Mouse (Mus musculus): ENCODE data around the gene Lyrm1. TPM values are rescaled to one million over a fixed set of nuclear protein-coding genes. Genes with fewer than 3 reads are reported as not detected.
A peak's percentile ranks its signal among the peaks of the same experiment; 100 is the strongest.

Gene Lyrm1
- polyA plus RNA-seq, 1 experiment, result 19.1 TPM

DNA sequence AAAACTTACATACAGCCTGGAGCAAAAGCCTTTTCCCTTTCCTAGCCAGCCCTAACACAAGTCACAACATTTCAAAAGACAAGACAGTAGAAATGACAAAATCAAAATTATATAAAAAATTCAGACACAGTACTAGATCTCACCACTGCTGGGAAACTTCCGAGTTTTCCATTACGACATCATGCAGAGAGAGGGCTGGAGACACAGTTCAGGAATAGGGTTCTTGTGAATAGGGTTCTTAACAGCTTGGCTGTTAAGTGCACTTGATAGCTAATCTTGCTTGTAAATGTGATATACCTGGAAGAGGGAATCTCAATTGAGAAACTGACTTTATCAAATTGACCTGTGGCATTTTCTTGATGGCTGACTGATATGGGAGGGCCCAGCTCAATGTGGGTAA is 14.4 kb upstream of the Lyrm1 start:
- DNase-seq (ENCODE audit: extremely low spot score in 1 of 2, low spot score in 1 of 2), result no peak

DNA sequence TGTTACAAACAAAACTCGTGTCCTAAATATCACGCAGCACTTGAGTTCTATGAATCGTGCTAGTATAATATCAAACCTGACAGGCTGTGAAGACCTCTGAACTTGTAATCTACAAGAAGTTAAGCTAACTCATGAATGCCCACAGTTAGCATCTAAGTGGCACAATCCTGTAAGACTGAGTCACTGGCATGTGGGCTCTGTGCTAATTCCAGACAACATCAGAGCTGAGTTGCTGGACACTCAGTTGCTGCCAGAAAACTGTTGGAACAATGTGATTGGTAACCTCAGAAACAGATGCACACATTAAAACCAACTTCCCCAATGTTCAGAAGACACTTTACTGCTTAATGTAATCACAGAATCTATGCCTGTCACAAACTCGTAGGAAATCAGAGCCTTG is 7.8 kb upstream of the Lyrm1 start:
- DNase-seq (ENCODE audit: extremely low spot score in 1 of 2, low spot score in 1 of 2), result peak in 1 of 2 experiments; percentile 8

DNA sequence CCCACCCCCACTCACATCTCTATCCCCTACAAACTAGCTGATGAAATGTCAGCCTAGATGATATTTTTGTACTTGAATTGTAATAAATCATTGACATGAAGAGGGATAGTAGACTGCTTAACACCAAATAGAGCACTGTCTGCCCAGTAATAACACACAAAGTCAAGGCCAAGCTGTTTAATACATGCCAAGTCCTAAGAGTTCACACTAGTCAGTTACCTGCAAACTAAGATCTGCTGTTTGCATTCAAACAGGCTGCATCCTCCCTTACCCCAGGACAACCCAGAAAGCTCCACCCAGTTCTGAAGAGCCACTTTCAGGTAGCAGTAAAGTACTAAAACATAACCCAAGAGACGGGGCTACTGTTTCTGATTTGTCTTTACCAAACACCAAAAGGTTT is 3.5 kb upstream of the Lyrm1 start:
- DNase-seq (ENCODE audit: extremely low spot score in 1 of 2, low spot score in 1 of 2), result no peak

DNA sequence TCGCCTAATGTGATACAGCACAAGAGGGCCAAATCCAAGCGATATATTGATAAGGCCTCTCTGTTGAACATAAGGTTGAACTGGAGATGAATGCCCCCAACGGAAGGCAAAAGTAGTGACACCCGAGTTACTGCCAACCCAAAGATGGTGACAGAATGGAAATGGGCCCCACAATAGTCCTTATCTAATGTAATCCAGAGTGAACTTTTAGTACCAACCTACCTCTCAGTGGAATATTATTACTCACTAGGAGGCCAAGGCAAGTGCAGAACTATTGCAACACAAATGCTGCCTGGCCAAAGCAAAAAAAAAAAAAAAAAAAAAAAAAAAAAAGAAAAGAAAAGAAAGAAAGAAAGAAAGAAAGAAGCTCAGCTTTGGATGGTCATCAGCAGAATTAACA is 2.9 kb upstream of the Lyrm1 start:
- DNase-seq (ENCODE audit: extremely low spot score in 1 of 2, low spot score in 1 of 2), result no peak

DNA sequence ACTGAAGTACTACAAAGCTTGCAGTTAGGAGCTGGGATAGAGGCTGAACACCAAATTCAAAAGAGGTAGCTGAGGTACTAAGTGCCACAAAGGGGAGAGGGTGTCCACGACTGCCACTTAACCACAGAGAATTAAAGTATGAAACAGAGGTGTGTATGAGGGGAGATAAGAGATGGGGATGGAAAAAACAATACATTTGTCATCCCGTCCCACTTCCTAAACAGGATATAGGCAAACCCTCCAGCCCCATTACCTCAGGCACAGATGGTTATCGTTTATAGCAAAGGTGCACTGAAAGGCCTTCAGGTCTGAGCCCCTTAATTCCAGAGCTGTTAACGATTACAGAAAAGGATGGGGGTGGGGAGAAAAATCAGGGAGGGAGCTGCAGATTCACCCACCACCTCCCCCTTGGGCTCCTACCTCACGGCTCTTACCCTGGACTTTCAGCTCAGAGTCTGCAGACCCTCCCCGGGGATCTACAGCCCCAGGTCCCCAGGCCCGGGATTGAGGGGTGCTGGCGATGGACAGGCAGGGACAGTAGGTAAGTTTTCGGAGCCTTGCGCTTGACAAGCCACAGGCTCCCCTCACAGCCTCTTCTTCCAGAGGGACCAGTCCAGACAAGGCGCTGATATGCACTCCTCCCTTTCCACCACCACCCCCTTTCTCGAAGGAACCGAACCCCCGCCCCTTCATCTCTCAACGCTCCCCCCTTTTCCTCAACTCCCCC is 680 bp upstream of the Lyrm1 start:
- no peak for DNase-seq (ENCODE audit: extremely low spot score in 1 of 2, low spot score in 1 of 2)

DNA sequence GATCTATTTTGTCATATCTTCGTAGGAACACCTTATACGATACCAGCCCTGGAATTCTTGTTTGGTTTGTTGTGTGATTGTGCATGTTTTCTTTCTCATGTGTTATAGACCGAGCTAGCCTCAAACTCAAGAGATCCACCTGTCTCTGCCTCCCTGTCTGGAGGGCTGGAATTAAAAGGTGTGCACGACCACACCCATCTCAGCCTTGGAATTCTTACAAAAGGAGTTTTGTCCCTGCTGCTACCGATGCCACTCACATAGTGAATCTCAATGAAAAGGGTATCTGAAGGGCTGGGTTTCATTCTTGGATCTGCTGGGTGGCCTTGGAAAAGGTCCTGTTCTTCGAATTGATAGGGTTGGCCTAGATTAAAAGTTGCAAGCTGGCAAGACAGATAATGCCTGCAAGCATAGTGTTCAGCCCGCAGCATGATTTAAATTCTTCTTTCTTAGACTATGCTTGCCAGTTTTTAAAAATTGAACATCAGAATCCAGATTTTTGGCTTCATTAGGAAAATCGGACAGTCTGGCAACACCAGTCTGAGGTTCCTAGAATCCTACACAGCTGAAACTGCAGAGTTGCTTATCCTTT is 2.0 kb downstream of the Lyrm1 start:
- DNase-seq (ENCODE audit: extremely low spot score in 1 of 2, low spot score in 1 of 2), result no peak

DNA sequence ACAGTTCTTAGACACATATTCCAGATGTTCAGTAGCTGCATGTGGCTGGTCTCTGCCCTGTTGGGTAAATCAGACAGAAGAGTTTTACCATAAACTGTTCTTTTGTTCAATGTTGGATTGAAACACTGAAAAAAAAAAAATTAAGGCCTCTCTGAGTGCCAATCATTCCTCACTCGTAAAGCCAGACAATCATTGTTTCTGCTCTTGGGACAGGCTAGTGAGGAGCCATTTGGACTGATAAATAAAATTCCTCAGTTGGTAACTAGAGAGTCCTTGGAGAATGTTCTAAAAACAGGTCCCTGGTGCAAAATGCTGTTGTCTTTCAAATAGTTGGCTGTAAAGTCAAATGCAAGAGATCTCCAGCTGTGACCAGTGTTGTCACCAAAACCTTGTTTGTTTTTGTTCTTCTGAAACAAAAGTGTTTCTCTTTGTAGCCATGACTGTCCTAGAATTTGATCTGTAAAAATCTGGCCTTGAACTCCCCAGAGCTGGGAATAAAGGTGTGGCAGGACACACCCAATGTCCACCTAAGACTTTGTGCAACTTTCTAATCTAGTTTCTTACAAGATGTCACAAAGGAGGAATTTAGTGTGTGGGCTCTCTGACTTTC is 2.7 kb downstream of the Lyrm1 start:
- DNase-seq (ENCODE audit: extremely low spot score in 1 of 2, low spot score in 1 of 2), result no peak

DNA sequence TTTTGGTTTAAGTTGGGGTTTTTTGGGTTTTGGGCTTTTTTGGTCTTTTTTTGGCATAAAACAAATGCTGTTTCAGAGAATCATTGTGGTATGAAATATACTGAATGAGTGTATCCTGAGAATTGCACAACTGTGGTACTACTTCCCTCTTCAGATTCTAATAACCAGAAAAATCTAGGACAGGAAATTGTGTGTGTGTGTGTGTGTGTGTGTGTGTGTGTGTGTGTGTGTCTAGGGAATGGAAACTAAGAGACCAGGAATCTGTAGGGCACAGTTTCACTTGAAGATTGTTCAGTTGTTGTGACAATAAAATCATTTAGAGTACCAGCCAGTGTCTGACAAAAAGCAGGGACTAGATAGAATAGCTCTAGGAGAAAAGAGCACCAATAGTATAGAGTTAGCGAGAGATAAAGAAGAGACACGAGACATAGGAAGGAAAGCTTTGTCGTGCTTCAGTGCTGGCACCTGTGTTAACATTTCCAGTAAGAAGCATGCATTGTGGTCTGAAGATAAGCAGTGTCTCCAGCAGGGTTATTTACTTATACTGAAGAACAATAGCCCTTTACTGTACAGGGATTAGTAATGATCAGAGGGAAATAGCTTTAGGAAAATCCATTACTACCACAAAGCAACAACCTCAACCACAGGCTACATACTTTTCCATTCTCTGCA is 3.9 kb downstream of the Lyrm1 start:
- no peak for DNase-seq (ENCODE audit: extremely low spot score in 1 of 2, low spot score in 1 of 2)

DNA sequence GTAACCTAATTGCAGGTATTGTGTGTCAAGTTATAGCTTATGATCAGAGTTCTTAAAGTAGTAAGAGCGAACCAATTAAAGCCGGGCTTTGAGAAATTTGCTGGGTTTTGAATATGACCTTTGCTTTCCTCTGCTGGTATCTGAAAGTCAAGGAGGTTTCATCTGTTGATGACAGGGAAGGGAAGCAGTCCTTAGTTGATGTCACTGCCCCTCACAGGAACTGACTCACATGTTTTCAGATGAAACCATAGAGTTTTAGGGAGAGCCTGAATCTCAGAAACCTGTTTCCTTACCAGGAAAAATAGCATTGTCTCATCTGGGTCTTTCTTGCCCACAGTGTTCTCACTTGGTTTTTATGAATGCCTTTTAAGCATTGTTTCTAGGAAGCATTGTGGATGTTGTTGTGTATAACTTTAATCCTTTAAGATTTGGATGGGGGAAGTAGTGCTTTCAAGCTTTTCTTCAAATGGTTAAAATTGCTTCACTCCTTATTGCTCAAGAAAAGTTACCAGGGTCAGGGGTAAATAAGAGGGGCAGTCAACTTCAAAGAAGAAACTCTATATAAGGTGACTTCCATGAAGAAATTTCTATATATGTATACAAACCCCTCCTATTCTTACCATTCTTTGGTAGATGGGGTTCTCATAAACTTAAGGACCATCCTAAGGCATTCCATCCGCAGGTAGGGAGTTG is 11.0 kb downstream of the Lyrm1 start:
- no peak for DNase-seq (ENCODE audit: extremely low spot score in 1 of 2, low spot score in 1 of 2)

DNA sequence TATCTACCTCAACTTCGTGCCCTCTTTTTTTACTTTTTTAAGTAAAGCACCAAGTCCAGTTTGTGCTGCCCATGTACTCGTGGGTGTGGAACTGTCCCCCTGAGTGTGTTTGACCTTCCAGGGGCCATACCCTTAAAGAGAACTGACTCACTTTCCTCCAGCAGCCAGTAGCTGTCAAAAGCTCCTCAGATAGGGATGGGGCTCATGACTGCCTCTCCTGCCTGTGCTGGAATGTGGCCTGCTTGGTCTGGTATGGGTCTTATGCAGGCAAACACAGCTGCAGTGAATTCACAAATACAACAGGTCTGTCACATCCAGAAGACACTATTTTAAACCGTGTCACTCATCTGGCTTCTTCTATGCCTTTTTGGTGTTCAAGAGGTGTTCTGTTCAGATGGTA is 16.1 kb downstream of the Lyrm1 start:
- no peak for DNase-seq (ENCODE audit: extremely low spot score in 1 of 2, low spot score in 1 of 2)

DNA sequence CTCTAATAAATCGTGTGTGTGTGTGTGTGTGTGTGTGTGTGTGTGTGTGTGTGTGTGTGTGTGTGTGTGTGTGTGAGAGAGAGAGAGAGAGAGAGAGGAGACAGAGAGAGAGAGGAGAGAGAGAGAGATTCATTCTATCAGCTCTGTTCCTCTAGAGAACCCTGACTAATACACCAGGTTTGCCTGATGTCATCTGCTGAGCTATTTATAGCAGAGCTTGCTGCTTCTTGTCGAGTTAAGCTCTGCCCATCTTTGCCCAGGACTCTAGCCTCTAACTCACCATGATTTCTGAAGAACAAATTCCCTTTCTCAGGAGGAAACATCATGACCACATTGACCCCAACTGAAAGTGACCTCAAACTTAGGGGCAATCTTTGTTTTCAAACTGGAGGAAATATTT is 24.8 kb downstream of the Lyrm1 start:
- DNase-seq (ENCODE audit: extremely low spot score in 1 of 2, low spot score in 1 of 2), result peak in 1 of 2 experiments; percentile 12

DNA sequence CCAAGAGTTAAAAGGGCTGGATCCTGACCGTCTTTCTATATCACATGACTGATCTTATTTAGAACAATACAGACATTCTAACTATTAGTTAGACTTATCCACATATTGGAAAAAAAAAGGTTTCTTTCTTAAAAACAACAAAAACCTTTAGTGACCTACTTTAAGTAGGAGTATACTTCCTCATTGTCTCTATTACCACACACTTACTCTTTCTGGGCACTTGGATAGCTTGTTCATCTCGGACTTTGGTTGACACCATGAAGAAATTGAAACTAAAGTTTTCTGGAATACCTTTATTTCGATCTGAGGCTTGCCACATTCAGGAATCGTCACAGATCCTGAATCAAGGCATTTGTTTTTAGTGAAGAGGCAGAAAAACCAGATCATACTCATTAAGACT is 25.4 kb downstream of the Lyrm1 start:
- DNase-seq (ENCODE audit: extremely low spot score in 1 of 2, low spot score in 1 of 2), result no peak

DNA sequence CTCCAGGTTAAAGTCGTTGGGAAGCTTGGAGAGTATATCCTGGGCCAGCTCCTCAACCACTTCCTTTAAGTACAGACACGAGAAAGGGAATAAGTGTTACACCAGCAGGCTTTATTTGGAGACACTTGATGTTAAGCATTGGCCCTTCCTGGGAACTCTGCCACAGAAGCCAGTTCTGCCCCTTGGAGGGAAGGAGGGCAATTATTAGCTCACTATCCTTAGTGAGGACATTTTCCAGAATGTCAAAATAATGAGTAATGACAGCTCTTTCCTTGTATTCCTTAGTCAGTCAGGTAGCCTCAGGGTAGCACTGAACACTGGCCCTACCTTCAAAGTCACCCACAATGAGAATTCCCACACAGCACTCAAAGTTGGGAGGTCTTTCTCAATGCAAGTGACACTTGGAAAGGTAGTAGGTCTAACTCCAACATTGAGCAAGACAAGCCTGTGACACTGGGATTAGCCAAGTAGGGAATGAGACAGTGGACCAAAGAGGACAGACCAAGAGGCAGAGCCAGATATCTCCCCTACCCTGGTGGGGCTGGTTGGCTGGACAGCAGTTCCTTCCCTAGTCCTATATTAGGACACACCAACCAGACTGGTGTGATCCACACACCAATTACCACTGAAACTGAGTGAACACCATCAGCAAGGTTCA is 33.3 kb downstream of the Lyrm1 start:
- no peak for DNase-seq (ENCODE audit: extremely low spot score in 1 of 2, low spot score in 1 of 2)

DNA sequence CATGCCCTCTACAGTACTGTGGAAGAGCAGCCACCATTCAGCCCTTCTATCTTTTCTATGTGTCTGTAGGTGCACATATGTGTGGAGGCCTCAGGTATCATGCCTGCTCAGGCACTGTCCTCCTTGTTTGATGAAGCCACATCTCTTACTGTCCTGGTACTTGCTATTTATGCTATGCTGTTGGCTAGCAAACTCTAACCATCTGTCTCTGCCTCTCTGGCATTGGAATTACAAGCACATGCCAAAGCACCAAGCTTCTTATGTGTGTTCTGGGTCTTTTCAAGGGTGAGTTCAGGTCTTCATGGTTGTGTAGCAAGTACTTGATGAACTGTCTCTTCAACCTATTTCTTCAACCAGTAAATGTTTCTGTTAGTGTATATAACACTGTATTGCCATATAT is 40.7 kb downstream of the Lyrm1 start:
- DNase-seq (ENCODE audit: extremely low spot score in 1 of 2, low spot score in 1 of 2), result no peak

DNA sequence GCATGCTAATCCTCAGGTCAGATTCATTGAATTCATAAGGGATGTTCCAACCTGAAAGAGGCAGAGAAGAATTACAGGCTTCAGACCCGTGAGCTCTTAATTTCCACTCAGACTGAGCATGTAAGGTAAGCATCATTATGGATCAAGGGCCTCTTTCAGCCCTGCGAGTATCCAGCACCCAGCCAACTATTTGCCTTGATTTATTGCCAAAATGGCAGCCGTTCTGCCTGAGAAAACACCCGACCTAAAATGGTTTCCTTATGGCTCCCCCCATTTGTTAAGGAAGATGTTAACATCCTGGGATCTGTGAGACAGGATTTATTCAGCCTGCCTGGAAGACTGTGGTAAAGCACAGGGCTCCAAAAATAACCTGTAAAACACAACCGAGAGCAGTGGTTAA is 41.4 kb downstream of the Lyrm1 start:
- no peak for DNase-seq (ENCODE audit: extremely low spot score in 1 of 2, low spot score in 1 of 2)

DNA sequence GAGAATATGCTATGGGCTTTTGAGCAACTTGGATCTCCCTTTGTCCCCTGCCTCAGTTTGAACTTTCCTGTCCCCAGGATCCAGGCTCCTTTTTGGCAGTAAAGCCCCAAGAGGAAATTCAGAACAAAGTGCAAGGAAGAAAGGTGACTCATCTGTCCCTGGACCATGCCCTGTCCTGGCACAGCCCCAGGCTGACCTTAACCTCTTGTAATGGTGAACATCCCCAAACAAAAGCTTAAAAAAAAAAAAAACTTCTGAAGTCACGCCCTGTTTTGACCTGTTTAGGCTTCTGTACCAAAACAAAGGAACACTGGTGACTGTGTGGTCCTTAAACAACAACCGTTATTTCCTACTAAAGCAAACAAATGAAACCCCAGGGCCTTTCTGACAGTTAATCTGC is 45.9 kb downstream of the Lyrm1 start:
- no peak for DNase-seq (ENCODE audit: extremely low spot score in 1 of 2, low spot score in 1 of 2)

DNA sequence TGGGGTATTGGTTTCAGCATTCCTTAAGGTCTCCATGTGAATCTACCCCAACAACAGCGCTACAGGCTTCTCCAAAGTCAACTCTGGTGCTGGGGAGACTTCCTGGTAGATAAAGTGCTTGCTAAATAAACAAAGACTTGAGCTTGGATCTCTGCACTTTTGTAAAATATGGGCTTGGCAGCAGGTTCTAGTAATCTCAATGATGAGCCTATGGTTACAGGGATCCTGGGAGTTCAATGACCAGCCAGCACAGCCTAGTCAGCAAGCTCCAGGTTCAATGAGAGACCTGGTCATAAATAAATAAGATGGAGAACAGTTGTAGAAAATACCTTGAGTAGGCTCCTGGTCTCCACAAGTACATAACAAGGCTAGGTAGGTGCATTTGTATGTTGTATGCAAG is 58.4 kb downstream of the Lyrm1 start:
- DNase-seq (ENCODE audit: extremely low spot score in 1 of 2, low spot score in 1 of 2), result no peak

DNA sequence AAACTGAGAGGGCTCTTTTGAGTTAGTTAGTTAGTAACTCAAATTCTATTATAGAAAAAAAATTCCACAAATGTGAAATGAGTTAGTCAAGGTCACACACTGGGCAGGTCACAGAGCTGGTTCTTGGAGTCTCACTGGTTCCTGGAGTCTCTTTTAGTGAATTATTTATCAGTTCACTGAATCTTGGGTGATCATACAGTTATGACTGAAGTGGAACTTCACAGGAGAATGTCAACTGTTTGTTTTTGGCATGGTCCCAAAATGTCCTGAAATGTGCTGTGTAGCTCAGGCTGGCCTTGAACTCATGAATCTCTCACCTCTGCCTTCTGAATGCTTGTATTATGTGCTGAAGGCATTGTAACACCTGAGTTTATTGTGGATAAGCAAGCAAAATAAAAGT is 61.8 kb downstream of the Lyrm1 start:
- DNase-seq (ENCODE audit: extremely low spot score in 1 of 2, low spot score in 1 of 2), result no peak

DNA sequence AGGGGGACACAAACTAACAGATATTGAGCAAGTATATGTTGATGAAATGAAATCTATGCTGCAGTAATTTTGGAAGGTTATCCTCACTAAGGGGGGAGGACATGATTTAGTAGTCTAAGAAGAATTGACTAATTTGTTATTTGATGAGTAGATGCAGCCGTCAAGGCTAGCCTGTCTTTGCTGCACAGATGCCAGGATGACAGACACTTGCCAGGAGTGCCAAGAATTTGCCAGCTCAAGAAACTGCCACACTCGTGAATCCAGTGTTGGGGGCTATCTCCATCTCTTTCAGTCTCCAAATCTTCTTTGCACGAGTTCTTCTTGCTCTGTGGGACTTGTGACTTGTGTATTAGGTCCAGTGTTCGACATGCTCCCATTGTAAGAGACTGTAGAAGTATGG is 63.4 kb downstream of the Lyrm1 start:
- peak in 1 of 2 experiments; percentile 6 for DNase-seq (ENCODE audit: extremely low spot score in 1 of 2, low spot score in 1 of 2)

DNA sequence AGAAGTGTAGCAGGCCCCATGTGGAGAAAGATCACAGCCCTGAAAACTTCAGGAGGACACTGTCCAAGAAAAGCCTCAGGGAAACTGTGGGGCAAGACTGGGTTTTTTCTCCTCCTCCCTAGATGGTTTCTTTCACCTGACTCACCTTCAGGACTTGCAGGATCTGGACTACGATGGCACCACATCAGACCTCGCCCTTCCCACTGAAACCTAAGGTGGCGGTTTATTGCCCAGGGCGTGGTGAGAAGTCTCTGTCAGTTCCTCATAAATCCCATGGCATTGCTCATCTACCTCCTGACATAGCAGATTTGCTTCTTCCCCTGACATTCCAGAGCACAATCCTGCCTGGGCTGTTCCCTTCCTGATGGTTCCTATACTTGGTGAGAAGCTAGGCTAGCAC is 63.8 kb downstream of the Lyrm1 start:
- no peak for DNase-seq (ENCODE audit: extremely low spot score in 1 of 2, low spot score in 1 of 2)

DNA sequence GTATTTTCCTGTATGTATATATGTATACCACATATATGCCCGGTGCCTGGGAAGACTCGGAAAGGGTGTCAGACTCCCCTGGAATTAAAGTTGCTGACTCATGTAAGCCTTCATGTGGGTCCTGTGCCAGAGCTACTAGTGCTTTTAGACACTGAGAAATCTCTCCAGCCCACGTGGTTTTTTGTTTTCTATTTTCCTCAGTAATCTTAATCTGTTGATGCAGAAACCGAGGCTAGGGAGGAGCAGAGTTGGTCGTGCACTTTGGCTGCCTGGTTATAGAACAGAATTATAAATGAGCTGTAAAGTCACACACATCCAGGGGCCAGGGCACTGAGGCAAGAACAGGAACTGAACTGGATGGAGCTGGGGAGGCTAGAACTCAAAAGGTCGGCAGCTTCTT is 64.3 kb downstream of the Lyrm1 start:
- DNase-seq (ENCODE audit: extremely low spot score in 1 of 2, low spot score in 1 of 2), result peak in 1 of 2 experiments; percentile 30
